Mouse (Mus musculus): ENCODE results near the gene Htr1a. TPM values are rescaled to one million over a fixed set of nuclear protein-coding genes. Genes with fewer than 3 reads are reported as not detected.

Gene Htr1a
- not detected for polyA plus RNA-seq (2017; shearing (Covaris generic))

DNA sequence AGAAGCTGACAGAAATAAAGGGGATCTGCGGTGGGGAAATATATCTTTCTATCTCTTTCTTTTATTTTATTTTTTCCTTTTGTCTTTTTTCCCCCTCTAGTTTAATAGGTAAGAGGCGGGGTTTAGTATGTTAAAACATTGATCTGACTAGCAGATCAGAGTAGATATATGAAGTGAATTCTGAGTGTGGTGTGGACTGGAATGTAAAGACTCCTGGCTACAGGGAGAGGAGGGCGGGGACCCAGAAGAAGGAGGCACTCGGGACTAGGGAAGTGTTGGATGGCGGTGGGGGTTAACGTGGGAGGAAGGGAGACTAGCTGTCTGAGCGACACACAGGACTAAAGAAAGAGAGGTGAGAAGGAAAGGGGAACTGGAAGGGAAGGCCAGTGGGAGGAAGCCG, at the start of gene Htr1a:
Htr1a (plus strand) TSS at position 301 of the 400 bp plus-strand sequence.
- ATAC-seq, result no peak

DNA sequence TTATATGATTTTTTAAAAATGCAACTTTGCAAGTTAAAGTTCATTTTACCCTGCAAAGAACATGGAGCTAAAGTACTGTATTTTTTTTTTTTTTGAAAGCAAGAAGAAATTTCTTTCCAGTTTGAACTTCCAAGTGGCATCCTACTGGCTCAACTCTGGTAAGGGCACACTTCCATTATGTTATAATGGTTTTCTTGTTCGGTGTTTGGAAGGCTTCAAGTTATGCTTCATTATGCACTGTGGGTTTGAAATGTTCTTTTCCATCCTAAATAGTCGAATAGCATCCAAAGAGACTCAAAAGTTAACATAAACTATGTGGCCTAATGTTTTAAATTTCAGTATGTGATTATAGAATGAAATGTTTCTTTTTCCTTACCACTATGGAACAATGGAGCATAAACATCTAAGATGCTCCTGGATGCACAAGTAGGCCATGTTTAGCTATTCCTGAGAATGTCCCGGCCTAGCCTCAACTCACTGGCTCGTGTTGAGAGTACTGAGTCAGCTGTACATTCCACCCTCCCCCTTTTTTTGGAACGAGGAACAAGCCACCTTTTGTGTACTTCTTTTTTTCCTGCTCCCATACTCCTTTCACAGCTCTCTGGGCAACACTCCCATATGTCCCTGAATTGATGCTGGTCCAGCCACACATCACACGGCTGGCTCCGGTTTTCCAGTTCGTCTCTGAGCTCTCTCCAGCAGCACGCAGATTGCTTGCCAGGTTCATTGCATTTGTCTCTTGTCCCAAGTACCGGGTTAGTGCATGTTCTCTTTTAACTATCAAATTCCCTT, 31.7 kb upstream of the Htr1a start:
- no peak for ATAC-seq

DNA sequence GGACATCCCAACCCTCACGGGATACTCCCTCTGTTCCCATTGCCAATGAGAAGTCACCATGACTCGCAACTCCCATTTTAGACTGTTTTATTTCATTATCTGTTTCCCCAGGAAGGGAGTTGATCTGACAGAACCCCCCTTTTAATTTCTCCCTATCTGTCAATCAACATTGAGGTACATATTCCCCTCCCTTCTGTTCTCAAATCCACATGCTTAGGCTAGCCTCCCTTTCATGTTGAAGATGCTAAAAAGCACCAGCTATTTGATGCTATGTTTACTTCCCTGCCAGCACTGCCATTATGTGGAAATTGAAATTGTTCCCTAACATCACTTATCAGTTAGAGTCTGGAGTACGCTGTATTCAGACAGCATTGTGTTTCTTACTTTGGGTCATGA, 31.1 kb upstream of the Htr1a start:
- no peak for ATAC-seq

DNA sequence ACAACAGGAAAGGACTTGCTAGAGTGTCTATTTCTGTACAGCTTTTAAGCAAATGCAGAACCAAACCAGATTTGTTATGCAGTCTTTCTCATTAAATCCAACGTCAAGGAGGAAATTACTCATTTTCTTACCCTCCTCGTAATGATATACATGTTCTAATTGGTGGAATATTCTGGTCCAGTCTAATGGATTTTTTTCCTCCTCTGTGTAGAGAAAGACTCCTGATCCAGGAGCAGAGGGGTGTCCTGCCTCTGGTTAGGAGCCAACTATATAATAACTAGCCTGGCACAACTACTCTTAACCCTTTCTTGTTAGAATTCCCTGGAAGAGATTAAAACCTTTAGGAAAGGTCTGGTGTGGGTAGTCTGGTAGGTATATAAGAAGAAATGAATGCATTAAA, 10.3 kb upstream of the Htr1a start:
- no peak for ATAC-seq

DNA sequence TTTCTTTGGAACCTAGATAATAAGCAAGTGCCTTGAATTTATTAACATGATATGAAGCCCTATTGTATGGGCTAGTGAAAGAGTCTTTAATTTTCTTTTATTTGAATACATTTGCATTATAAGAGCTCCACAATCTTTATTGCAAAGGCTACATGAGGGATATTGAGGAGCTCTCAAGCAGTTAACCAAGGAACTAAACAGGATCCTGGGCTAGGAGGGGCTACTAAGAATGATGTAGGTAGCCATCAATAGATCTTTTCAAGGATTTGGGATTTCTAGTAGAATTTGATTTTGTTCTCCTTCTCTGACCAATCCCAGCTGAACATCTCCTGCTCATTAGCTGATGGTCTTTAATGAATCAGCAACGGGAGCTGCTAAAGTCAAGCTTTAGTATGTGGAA, 9.8 kb upstream of the Htr1a start:
- ATAC-seq, result no peak

DNA sequence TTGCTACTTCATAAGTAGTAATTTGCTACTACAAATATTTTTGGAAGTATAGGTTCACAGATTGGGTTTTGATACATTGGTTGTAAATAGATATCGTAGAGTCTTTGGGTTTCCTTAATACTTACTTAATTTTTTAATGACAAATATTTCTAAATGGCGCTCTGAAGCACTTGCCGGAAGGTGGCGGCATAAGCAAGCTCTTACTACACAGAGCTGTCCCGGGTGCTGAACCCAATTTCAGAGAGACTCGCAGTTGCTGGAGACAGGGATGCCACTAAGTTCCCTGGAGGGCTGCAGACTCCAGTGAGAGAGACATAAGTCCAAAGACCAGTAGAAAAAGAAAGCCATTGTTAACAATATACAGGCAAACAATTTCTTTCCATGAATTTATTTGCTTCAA, 863 bp upstream of the Htr1a start:
- ATAC-seq, result no peak

DNA sequence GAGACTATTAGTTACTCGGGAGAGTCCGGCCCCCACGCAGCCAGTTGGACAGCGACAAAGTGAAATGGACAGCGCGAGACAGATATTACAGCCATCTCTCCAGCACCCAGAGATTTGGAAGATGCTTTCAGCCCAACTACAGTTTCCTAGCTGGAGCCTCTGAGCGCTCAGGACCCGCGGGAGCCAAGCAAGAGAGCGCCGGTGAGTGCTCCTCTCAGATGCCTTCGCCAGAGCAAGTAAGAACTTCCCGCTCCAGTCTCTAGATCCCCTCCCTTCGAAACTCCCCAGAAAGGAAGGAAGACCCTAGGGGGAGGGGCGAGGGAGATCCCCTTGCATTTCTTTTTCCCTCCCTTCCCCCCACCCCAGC, 415 bp downstream of the Htr1a start:
- ATAC-seq, result no peak

DNA sequence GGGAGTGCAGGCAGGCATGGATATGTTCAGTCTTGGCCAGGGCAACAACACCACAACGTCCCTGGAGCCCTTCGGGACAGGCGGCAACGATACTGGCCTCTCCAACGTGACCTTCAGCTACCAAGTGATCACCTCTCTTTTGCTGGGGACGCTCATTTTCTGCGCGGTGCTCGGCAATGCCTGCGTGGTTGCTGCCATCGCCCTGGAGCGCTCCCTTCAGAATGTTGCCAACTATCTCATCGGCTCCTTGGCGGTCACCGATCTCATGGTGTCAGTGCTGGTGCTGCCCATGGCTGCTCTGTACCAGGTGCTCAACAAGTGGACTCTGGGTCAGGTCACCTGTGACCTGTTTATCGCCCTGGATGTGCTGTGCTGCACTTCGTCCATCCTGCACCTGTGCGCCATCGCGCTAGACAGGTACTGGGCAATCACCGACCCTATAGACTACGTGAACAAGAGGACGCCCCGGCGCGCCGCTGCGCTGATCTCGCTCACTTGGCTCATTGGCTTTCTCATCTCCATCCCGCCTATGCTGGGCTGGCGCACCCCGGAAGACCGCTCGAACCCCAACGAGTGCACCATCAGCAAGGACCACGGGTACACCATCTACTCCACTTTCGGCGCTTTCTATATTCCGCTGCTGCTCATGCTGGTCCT, 927 bp downstream of the Htr1a start:
- no peak for ATAC-seq

DNA sequence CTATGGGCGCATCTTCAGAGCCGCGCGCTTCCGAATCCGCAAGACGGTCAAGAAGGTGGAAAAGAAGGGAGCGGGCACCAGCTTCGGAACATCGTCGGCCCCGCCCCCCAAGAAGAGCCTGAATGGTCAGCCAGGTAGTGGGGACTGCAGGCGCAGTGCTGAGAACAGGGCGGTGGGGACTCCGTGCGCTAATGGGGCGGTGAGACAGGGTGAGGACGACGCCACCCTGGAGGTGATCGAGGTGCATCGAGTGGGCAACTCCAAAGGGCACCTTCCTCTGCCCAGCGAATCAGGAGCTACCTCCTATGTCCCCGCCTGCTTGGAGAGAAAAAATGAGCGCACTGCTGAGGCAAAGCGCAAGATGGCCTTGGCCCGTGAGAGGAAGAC, 1.4 kb downstream of the Htr1a start:
- ATAC-seq, result no peak

DNA sequence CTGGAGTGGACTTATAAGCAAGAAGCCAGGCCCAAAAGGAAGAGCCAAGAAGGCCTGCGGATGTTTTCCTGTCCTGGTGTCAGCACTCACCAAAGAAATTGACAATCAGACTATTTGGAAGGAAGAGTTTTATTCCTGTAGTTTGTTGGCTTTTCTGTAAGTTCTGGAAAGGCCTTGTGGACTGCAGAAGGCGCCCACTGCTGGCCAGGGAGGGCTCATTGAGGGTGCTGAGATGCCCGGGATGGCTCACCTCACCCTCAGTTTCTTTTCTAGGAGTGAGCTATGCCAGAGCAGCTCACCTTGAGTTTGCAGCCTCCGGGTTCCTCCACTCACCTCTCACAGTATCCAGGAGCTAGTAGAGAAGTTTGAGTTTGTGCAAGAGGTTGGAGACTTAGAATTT, 2.8 kb downstream of the Htr1a start:
- ATAC-seq, result no peak

DNA sequence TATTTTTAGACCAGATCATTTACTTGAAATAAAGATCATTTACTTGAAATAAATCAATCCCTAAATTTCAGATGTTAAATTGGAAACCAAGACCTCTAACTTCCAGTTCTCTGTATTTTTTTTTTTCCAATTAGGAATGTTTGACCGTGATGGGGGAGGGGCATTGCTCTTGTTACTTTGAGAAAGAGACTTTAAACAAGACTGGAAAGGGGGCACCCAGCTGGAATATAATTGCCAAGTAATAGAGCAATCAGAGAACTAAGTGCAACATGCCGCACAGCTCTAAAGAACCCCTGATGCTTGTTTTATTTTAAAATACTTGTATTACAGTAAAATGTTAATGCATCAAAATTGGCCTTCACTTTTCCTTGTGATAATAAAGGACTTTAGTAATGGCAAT, 4.3 kb downstream of the Htr1a start:
- ATAC-seq, result no peak

DNA sequence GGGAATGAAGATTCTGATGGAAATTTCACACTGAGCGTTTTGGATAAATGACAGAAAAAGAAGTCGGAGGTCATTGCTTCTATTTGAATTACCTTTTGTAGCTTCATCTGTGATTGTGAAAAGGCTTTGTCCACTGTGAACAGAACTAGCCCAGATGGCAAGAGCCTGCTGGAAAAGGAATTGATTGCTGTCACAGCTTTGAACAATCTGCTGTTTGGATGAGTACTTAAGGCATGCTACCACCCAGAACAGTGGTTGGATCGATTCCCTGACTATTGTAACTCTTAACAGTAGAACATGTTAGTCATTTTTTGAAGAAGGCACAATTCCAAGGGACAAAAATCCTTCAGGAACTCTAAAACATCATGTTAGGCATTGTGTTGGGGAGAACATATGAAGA, 8.1 kb downstream of the Htr1a start:
- no peak for ATAC-seq

Other genes with a start within 250 kb of the Htr1a start
- gene Rnf180, start 148.8 kb upstream of the Htr1a start, polyA plus RNA-seq (2017; shearing (Covaris generic)), result under 1 TPM in 1 of 2 experiments, not detected in 1; 0.27 TPM